Mouse (Mus musculus) c-Kit-positive CD71-positive TER-119-negative erythroid progenitor cells, embryonic 14.5 days (primary cell): ENCODE results near the gene Cpxcr1.

Experiments used
- DNase-seq: peaks from one replicate; pipeline ENCODE4 v3.0.0-alpha.2; 2013; ENCODE audit warnings: low read depth

The Cpxcr1 gene

GRCm38 (mm10) chrX:116448644-116449043 lies at the start of gene Cpxcr1:
Gene Cpxcr1 (plus strand): TSS chrX:116448944.
- no peak for DNase-seq
